25 mouse cellular contexts compared by ENCODE assay signal in the genomic region with DNA sequence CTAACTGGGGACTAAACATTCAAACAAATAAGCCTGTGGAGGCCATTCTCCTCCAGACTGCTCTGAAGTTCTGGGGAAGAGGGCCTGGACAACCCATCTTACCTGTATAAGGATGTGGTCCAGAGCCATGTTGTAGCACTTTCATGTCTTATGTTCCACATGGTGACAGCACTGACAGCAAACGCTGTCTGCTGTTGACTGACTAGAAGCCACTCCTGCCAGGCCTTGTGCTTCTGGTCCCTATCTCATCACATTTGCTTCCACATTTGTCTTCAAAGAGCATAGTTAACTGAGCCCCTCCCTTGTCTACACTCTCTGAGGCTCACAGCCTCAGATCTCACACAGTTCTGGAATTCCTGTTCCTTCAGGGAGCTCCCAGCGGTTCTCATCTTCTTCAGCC.
"Had no signal": no experiment of that assay in that cellular context is flagged by ENCODE, and none has a peak within 500 bp of the region (broad histone marks: within the 10 kb centered on the region; RNA-seq: fewer than 3 reads in every experiment).

No protein-coding gene starts in this region.

- H3K4me2 ChIP-seq: embryonic facial prominence, embryonic 12.5 days; embryonic facial prominence, embryonic 13.5 days; embryonic facial prominence, embryonic 15.5 days; forebrain, embryonic 12.5 days; forebrain, embryonic 13.5 days; forebrain, embryonic 15.5 days had no signal

- H3K4me3 ChIP-seq: embryonic facial prominence, embryonic 10.5 days; embryonic facial prominence, embryonic 12.5 days; embryonic facial prominence, embryonic 13.5 days; embryonic facial prominence, embryonic 15.5 days; erythroblast, embryonic 14.5 days; forebrain, embryonic 10.5 days; forebrain, embryonic 12.5 days; forebrain, embryonic 13.5 days; forebrain, embryonic 15.5 days; gastrocnemius, adult 2 months; heart, adult 2 months had no signal

- H3K9me3 ChIP-seq: embryonic facial prominence, embryonic 10.5 days; embryonic facial prominence, embryonic 12.5 days; embryonic facial prominence, embryonic 13.5 days; embryonic facial prominence, embryonic 15.5 days; forebrain, embryonic 10.5 days; forebrain, embryonic 12.5 days; forebrain, embryonic 13.5 days; forebrain, embryonic 15.5 days had no signal

- DNase-seq: cerebellum, adult 9-10 months; cerebellum, adult 9-11 months; cerebellum, postnatal 10 days; cerebellum, postnatal 14 days; cerebellum, postnatal 25 days; cerebellum, postnatal 36 days; embryo, embryonic 11 days; forebrain, postnatal 0 days; gastrocnemius, adult 2 months; gastrocnemius, postnatal 10 days; gastrocnemius, postnatal 14 days; gastrocnemius, postnatal 25 days; gastrocnemius, postnatal 36 days; heart, adult 18-20 months; heart, adult 2 months had no signal

- H3K4me1 ChIP-seq: embryonic facial prominence, embryonic 10.5 days; embryonic facial prominence, embryonic 12.5 days; embryonic facial prominence, embryonic 13.5 days; embryonic facial prominence, embryonic 15.5 days; forebrain, embryonic 12.5 days; forebrain, embryonic 13.5 days; forebrain, embryonic 15.5 days had no signal

- H3K27me3 ChIP-seq: embryonic facial prominence, embryonic 12.5 days; embryonic facial prominence, embryonic 13.5 days; embryonic facial prominence, embryonic 15.5 days; forebrain, embryonic 12.5 days; forebrain, embryonic 13.5 days; forebrain, embryonic 15.5 days had no signal

- ATAC-seq: forebrain, embryonic 13.5 days; forebrain, embryonic 14.5 days; forebrain, embryonic 15.5 days; forebrain, postnatal 0 days had no signal

- H3K9ac ChIP-seq: embryonic facial prominence, embryonic 12.5 days; embryonic facial prominence, embryonic 13.5 days; embryonic facial prominence, embryonic 15.5 days; forebrain, embryonic 12.5 days; forebrain, embryonic 13.5 days; forebrain, embryonic 15.5 days; forebrain, postnatal 0 days had no signal

- H3K27ac ChIP-seq: embryonic facial prominence, embryonic 10.5 days; embryonic facial prominence, embryonic 12.5 days; embryonic facial prominence, embryonic 13.5 days; embryonic facial prominence, embryonic 15.5 days; forebrain, embryonic 10.5 days; forebrain, embryonic 12.5 days; forebrain, embryonic 13.5 days; forebrain, embryonic 15.5 days; gastrocnemius, adult 2 months; heart, adult 2 months had no signal
